Mouse (Mus musculus) gastrocnemius, postnatal 14 days (tissue): ENCODE results near the gene Kri1. TPM values are rescaled to one million over a fixed set of nuclear protein-coding genes. Genes with fewer than 3 reads are reported as not detected.
A peak's percentile ranks its signal among the peaks of the same experiment; 100 is the strongest.
"Not testable (repeated sequence)": the region's sequence is repeated elsewhere in the genome, so short reads cannot be mapped to it uniquely, and the experiment has no call there.

ENCODE experiments used
- DNase-seq: peaks from one replicate; pipeline ENCODE4 v3.0.0; 2021; ENCODE audit warnings: mixed read lengths
- intact Hi-C: fragments of 180-260 bp; cut with DNase I; formaldehyde crosslinking; loops from one replicate; pipeline ENCODE4 v1.15.1; 2025; ENCODE audit warnings: low total_unique reads
- total RNA-seq, 2 experiments: library from RNA; stranded (reverse); gene quantifications; 2 replicates each; pipeline ENCODE4 v1.2.3; 2021

Kri1 gene
- total RNA-seq, 2 experiments from 2014 or later = 10.5 to 11.9 TPM

GRCm38 (mm10) chr9:21318792-21319191 lies 31.0 kb upstream of the Kri1 start:
- no peak for DNase-seq
- intact Hi-C loops = loop anchor here (10.0 kb wide), 1 partner anchor 146 kb away; no protein-coding TSS in a partner anchor

GRCm38 (mm10) chr9:21316696-21317095 lies 28.9 kb upstream of the Kri1 start:
- no peak for DNase-seq
- intact Hi-C loops = loop anchor here (10.0 kb wide), 1 partner anchor 148 kb away; no protein-coding TSS in a partner anchor

- intact Hi-C loops = loop anchor here (10.0 kb wide), 1 partner anchor 149 kb away; no protein-coding TSS in a partner anchor
- peak; percentile 56 for DNase-seq
Measured at GRCm38 (mm10) chr9:21315421-21315820, 27.7 kb upstream of the Kri1 start.

- no peak for DNase-seq
- intact Hi-C loops = loop anchor here (5.0 to 10.0 kb wide), 3 partner anchors 43 to 150 kb away; no protein-coding TSS in a partner anchor
Measured at GRCm38 (mm10) chr9:21314367-21315140, 26.8 kb upstream of the Kri1 start.

GRCm38 (mm10) chr9:21313394-21313793 lies 25.6 kb upstream of the Kri1 start:
- peak; percentile 91 for DNase-seq
- intact Hi-C loops = loop anchor here (5.0 to 10.0 kb wide), 3 partner anchors 44 to 151 kb away; no protein-coding TSS in a partner anchor

DNA sequence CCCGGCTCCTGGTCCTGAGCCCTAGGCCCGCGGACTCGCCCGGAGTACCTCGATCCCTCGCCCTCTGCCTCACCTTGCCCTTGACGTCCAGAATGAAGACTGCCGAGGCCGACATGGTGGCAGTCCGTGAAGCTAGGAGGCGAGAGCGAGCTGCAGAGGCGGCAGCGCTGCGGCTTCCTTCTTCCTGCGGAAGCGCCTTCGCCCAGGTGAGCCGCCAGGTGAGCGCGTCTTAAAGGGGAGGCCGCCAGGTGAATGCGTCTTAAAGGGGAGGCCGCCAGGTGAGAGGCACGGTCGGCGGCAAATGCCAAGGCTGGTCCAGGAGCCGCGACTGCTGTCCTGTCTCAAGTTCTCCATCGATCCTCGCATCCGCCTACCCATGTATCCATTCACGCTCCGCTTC lies 24.4 kb upstream of the Kri1 start, which contains the start of gene Ap1m2:
Gene Ap1m2, minus strand, starts transcription at position 204 of the 400 bp plus-strand sequence.
- DNase-seq = no peak
- intact Hi-C loops = loop anchor here (5.0 to 10.0 kb wide), 3 partner anchors 45 to 153 kb away; no protein-coding TSS in a partner anchor

DNA sequence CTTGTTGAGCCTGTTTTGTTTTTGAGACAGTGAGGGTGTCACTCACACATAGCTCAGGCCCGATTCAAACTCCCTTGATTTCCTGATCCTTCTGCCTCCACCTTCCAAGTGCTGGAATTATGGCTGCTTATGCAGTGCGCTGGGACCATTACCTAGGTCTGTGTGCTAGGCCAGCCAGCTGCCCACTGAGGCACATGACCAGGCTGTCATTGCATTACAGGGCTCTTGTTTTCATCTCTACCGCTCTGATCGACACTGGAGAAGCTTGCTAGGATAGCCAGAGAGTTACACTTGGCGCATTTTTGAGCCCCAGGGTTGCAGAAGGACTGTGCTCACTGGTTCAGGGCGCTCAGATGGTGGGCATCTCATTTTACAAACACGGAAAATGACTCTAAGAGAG lies 23.9 kb upstream of the Kri1 start:
- DNase-seq = no peak
- intact Hi-C loops = loop anchor here (5.0 to 10.0 kb wide), 3 partner anchors 46 to 153 kb away; no protein-coding TSS in a partner anchor

DNA sequence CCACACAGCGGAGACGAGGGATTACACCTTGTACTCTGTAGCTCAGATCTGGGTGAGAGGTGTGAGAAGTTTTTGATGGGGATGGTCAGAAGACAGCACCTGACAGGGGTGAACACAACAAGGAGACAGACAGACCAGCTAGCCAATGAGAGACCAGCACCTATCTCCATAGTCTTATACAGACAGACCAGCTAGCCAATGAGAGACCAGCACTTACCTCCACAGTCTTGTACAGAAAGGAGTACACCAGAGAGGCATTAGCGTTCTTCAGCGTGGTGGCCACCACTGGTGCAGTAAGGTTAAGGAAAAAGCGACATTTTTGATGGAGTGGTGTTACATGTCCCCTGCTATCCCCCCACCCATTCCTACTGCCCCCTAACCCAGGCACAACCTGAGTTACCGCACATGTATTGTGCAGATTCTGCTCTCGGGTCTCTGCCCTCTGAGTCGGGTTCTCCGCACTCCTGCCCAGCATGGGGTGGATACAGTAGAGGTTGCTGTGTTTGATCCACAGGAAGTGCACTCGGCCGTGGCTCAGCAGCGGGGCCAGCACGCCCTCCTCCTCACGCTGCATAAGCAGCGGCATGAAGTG lies 21.5 kb upstream of the Kri1 start:
- DNase-seq = no peak

GRCm38 (mm10) chr9:21305065-21305464 lies 17.3 kb upstream of the Kri1 start:
- no peak for DNase-seq
- intact Hi-C loops = no loop called here

More for the DNA sequence above, 21.5 kb upstream of the Kri1 start:
- intact Hi-C loops = no loop called here

GRCm38 (mm10) chr9:21299014-21299413 lies 11.2 kb upstream of the Kri1 start:
- intact Hi-C loops = no loop called here
- DNase-seq = no peak

DNA sequence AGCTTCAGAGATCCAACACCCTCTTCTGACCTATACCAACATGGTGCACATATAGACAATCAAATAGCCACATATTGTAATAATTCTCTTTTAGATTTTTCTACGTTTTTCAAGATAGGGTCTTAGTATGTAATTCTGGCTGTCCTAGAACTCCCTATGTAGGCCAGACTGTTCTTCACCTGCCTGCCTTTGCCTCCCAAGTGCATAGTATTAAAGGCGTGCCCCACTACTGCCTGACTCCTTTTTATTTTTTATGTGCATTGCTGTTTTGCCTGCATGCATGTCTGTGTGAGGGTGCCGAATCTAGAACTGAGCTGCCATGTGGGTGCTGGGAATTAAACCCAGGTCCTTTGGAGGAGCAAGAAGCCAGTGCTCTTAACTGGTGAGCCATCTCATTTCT lies 4.5 kb upstream of the Kri1 start:
- DNase-seq = no peak
- intact Hi-C loops = no loop called here

- DNase-seq, intact Hi-C loops: not testable (repeated sequence)
Measured at GRCm38 (mm10) chr9:21291868-21292267, 4.1 kb upstream of the Kri1 start.

- DNase-seq = peak; percentile 100
- intact Hi-C loops = no loop called here
Measured at GRCm38 (mm10) chr9:21291022-21291787, 3.4 kb upstream of the Kri1 start, which contains the start of gene Cdkn2d. Gene Cdkn2d (minus strand): TSS chr9:21291407.

GRCm38 (mm10) chr9:21290589-21290988 lies 2.8 kb upstream of the Kri1 start:
- intact Hi-C loops = no loop called here
- peak; percentile 47 for DNase-seq

DNA sequence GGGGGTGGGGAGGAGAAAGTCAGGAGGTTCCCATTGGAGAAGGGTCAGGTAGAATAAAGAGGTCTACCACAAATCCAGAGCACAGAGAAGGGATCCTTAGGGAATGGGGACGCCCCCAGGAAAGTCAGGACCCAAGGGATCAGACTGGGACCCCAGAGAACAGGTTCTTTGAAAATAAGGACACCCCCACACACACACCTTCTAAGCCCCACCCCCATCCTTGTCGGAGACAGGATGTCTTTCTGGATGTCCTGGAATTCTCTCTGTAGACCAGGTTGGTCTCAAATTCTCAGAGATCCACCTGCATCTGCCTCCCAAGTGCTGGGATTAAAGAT lies 1.5 kb upstream of the Kri1 start:
- intact Hi-C loops = no loop called here
- DNase-seq = no peak

- DNase-seq = no peak
- intact Hi-C loops = no loop called here
Measured at GRCm38 (mm10) chr9:21288404-21289336, 901 bp upstream of the Kri1 start.

DNA sequence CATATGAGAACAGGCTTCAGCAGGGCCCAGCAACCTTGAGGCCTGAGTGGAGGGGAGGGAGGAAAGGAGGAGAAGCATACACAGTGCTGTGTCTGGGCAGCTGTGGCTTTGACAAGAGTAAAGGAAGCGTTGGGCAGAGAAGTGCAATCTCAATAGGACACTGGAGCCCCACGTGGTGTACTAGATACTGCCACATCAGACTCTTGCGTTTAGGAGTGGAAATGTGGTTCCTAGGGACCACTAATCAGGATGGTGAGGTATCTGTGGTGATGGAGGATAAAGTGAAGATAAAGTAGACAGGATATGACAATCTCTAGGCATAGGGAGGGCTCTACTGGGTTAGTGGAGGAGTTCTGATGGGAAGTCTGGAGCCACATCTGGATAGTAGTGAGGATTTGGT lies 1.0 kb downstream of the Kri1 start:
- intact Hi-C loops = no loop called here
- no peak for DNase-seq

DNA sequence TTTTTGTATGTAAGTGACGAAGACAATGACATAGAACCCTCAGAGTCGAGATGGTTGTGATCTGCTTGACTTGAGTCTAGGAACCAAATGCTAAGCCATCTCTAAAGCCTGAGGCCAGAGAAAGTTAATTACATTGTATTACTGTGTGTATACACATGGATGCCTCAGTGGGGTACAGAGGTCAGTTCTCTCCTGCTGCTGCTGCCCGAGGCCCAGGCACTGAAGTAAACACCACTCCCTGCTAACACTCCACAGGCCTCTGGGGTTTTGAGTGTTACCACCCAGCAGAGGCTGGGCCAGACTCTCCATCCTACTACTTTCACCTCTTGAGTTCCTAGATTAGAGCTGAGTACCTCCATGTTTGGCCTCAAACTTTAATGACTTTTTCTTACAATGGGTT lies 3.8 kb downstream of the Kri1 start:
- intact Hi-C loops = no loop called here
- DNase-seq = no peak

DNA sequence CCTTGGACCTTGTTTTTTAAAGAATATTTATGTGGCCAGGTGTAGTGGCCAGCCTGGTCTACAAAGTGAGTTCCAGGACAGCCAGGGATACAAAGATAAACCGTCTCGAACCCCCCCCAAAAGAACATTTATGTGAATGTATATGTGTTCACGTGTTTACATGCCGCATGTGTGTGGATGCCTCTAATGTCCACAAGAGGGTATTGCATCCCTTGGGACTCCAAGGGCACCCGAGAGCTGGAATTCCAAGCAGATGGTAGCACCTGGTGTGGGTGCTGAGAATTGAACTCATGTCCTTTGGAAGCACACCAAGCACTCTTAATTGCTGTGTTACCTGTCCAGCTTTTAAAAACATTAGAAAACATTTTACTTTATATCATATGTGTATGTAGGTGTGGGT lies 4.2 kb downstream of the Kri1 start:
- DNase-seq = no peak
- intact Hi-C loops = no loop called here
